Mouse (Mus musculus) midbrain, postnatal 0 days (tissue): ENCODE results near the gene Lax1. TPM values are rescaled to one million over a fixed set of nuclear protein-coding genes. Genes with fewer than 3 reads are reported as not detected.
A peak's percentile ranks its signal among the peaks of the same experiment; 100 is the strongest.

ENCODE experiments used
- ATAC-seq: fragments of 200-750 bp; cut with Nextera tagmentation; 2 replicates; pipeline ENCODE4 v1.8.0; 2017; ENCODE audit warnings: moderate number of reproducible peaks, mild to moderate bottlenecking, moderate TSS enrichment, moderate library complexity; ENCODE audit not compliant: low FRiP score
- DNase-seq: peaks from one replicate; pipeline ENCODE4 v3.0.0-alpha.2; 2015; ENCODE audit warnings: low spot score
- H3K27ac ChIP-seq: fragments of 300-500 bp; sonication (generic); 2 replicates; pipeline ENCODE4 v1.5.1; 2014; ENCODE audit warnings: low read depth, mild to moderate bottlenecking, low read length, mixed read lengths
- H3K27me3 ChIP-seq: fragments of 300-500 bp; sonication (generic); 2 replicates; pipeline ENCODE4 v1.6.1; 2014; ENCODE audit warnings: low read length, control low read depth, mixed read lengths; ENCODE audit not compliant: insufficient read depth
- H3K36me3 ChIP-seq: fragments of 300-500 bp; sonication (generic); 2 replicates; pipeline ENCODE4 v1.6.1; 2014; ENCODE audit warnings: low read length, control low read depth, mixed read lengths; ENCODE audit not compliant: insufficient read depth
- H3K4me1 ChIP-seq: fragments of 300-500 bp; sonication (generic); 2 replicates; pipeline ENCODE4 v1.6.1; 2014; ENCODE audit warnings: mild to moderate bottlenecking, control low read depth, antibody characterized with exemption, low read length, mixed read lengths; ENCODE audit not compliant: insufficient read depth
- H3K4me2 ChIP-seq: fragments of 300-500 bp; sonication (generic); 2 replicates; pipeline ENCODE4 v1.6.1; 2014; ENCODE audit warnings: low read depth, mild to moderate bottlenecking, low read length, mixed read lengths; ENCODE audit not compliant: poor library complexity, severe bottlenecking
- H3K4me3 ChIP-seq: fragments of 300-500 bp; sonication (generic); 2 replicates; pipeline ENCODE4 v1.5.1; 2014; ENCODE audit warnings: low read depth, mild to moderate bottlenecking, low read length, moderate library complexity
- H3K9ac ChIP-seq: fragments of 300-500 bp; sonication (generic); replicated peaks from 2 replicates; pipeline ENCODE4 v1.6.1; 2014; ENCODE audit warnings: mild to moderate bottlenecking, low read length, moderate library complexity, mixed read lengths; ENCODE audit not compliant: poor library complexity, severe bottlenecking
- H3K9me3 ChIP-seq: fragments of 300-500 bp; sonication (generic); 2 replicates; pipeline ENCODE4 v1.6.1; 2016; ENCODE audit warnings: low read length, control low read depth
- CTCF ChIP-seq: IDR thresholded peaks from 2 replicates; pipeline ENCODE4 v1.5.1; 2016; ENCODE audit warnings: antibody characterized with exemption, mild to moderate bottlenecking
- WGBS: fragments of 180-500 bp; shearing (Covaris S2); extraction: QIAGEN DNeasy Blood & Tissue Kit; methylation state at CpG from one replicate; pipeline ENCODE4 v1.1.7; 2014; 5-methylcytosine and 5-hydroxymethylcytosine counted together
- polyA plus RNA-seq: library from polyadenylated mRNA; unstranded; fragments of >200 nt; fragmentation: Nextera tagmentation; extraction: Ambion mirVana; gene quantifications from 2 replicates; pipeline ENCODE4 v1.2.1, GENCODE M21; 2015
- total RNA-seq: library from RNA; depleted of rRNA; stranded (reverse); fragments of >200 nt; gene quantifications from 2 replicates; pipeline ENCODE4 v1.2.3, GENCODE M21; 2014; rRNA removed

The Lax1 gene
- total RNA-seq = 0.09 TPM in 1 of 2 replicates, not detected in the other
- 0.09 TPM in 1 of 2 replicates, not detected in the other for polyA plus RNA-seq

GRCm38 (mm10) chr1:133689897-133690296 is at the start of gene Lax1:
Gene Lax1, minus strand, starts transcription at chr1:133690108.
- DNase-seq (no peak), ATAC-seq (no peak)
- Histone ChIP-seq H3K36me3 (no peaks in the 10 kb centered on the region), H3K9ac (no peak within 1 kb of the TSS), H3K9me3 (no peaks in the 10 kb centered on the region), H3K27ac (no peak within 1 kb of the TSS), H3K4me3 (no peak within 1 kb of the TSS), H3K4me1 (no peaks in the 10 kb centered on the region), H3K4me2 (no peak within 1 kb of the TSS), H3K27me3 (no peaks in the 10 kb centered on the region)
- 61% methylated on average over 6 of the region's 6 CpGs for WGBS
- TF ChIP-seq CTCF = no peak

- H3K27me3 ChIP-seq = no peaks in the 10 kb centered on the region
- no peak overlapping the region for H3K27ac ChIP-seq
- WGBS = 64% methylated on average over 7 of the region's 7 CpGs
- no peak for TF ChIP-seq CTCF
- 0 out of 2 replicates have a peak, but pooled peaks cover 4% of the 10 kb centered on the region for H3K36me3 ChIP-seq
- DNase-seq (no peak), ATAC-seq (no peak; the same call in 1 of the 2 replicates)
- no peaks in the 10 kb centered on the region for H3K9me3 ChIP-seq
- no peak overlapping the region for H3K4me2 ChIP-seq
- no peak overlapping the region for H3K4me3 ChIP-seq
- no peaks in the 10 kb centered on the region for H3K4me1 ChIP-seq
- no peak overlapping the region for H3K9ac ChIP-seq
Measured at GRCm38 (mm10) chr1:133736664-133737063, 46.8 kb upstream of the Lax1 start.

GRCm38 (mm10) chr1:133735995-133736652 is 46.2 kb upstream of the Lax1 start:
- TF ChIP-seq CTCF = peak; percentile 99
- H3K9ac ChIP-seq = peak overlapping the region; percentile 59
- no peaks in the 10 kb centered on the region for H3K4me1 ChIP-seq
- 0 out of 2 replicates have a peak, but pooled peaks cover 7% of the 10 kb centered on the region for H3K36me3 ChIP-seq
- no peaks in the 10 kb centered on the region for H3K27me3 ChIP-seq
- no peaks in the 10 kb centered on the region for H3K9me3 ChIP-seq
- H3K4me3 ChIP-seq = peak overlapping the region; percentile 39
- H3K4me2 ChIP-seq = peak overlapping the region; percentile 52
- 0 out of 2 replicates have a peak overlapping the region, but pooled peaks have one; percentile 13 for H3K27ac ChIP-seq
- DNase-seq (peak; percentile 90), ATAC-seq (peak; percentile 89)
- WGBS = 12% methylated on average over 17 of the region's 17 CpGs

GRCm38 (mm10) chr1:133732814-133733213 is 42.9 kb upstream of the Lax1 start:
- no peak for DNase-seq
- Histone ChIP-seq H3K4me3 (no peak overlapping the region), H3K27me3 (no peaks in the 10 kb centered on the region), H3K36me3 (peaks cover 25% of the 10 kb centered on the region; the same call in 1 of the 2 replicates), H3K27ac (no peak overlapping the region), H3K9ac (no peak overlapping the region), H3K9me3 (no peaks in the 10 kb centered on the region), H3K4me2 (no peak overlapping the region), H3K4me1 (no peaks in the 10 kb centered on the region)
- no peak for TF ChIP-seq CTCF
- 64% methylated on average over 11 of the region's 11 CpGs for WGBS
- ATAC-seq = no peak

GRCm38 (mm10) chr1:133728339-133728738 is 38.4 kb upstream of the Lax1 start:
- Histone ChIP-seq H3K4me2 (no peak overlapping the region), H3K9me3 (no peaks in the 10 kb centered on the region), H3K4me3 (no peak overlapping the region), H3K27ac (no peak overlapping the region), H3K9ac (no peak overlapping the region), H3K36me3 (peaks cover 28% of the 10 kb centered on the region; the same call in 1 of the 2 replicates), H3K27me3 (no peaks in the 10 kb centered on the region), H3K4me1 (no peaks in the 10 kb centered on the region)
- no peak for TF ChIP-seq CTCF
- 86% methylated on average over 7 of the region's 7 CpGs for WGBS
- ATAC-seq = no peak
- no peak for DNase-seq

- ATAC-seq (no peak), DNase-seq (no peak)
- Histone ChIP-seq H3K4me2 (no peak overlapping the region), H3K27me3 (no peaks in the 10 kb centered on the region), H3K4me1 (no peaks in the 10 kb centered on the region), H3K27ac (no peak overlapping the region), H3K4me3 (no peak overlapping the region), H3K9me3 (no peaks in the 10 kb centered on the region), H3K36me3 (0 out of 2 replicates have a peak, but pooled peaks cover 7% of the 10 kb centered on the region), H3K9ac (no peak overlapping the region)
- WGBS = 88% methylated on average over 7 of the region's 7 CpGs
- TF ChIP-seq CTCF = no peak
Measured at GRCm38 (mm10) chr1:133720342-133720741, 30.4 kb upstream of the Lax1 start.
